Comparison of ENCODE assay signal across 8 mouse cellular contexts in genomic region chr6:142346181-142347110, GRCm38 (mm10). TPM values are rescaled to one million over a fixed set of nuclear protein-coding genes. Genes with fewer than 3 reads are reported as not detected.
DNase-seq lines count a peak whose midpoint lies in the region; ATAC-seq and TF ChIP-seq lines count a peak whose summit lies in the region.

No protein-coding gene starts in this region.

- POLR2A ChIA-PET in Patski (lab: Charles Lee): interaction anchor here (0.6 to 1.1 kb wide), 4 partner anchors 11 to 160 kb away, joined by 3 to 5 read pairs (median 4); no protein-coding TSS in a partner anchor

- H3K4me1 ChIP-seq in hindbrain, embryonic 13.5 days (replicated peaks): peaks cover 10% of the 10 kb centered on the region
- H3K4me1 ChIP-seq in midbrain, embryonic 13.5 days (replicated peaks): peaks cover 13% of the 10 kb centered on the region

- peaks cover 33% of the 10 kb centered on the region for H3K36me3 ChIP-seq in hindbrain, embryonic 13.5 days
- H3K36me3 ChIP-seq in midbrain, embryonic 13.5 days: peaks cover 34% of the 10 kb centered on the region

- H3K4me2 ChIP-seq in hindbrain, embryonic 13.5 days: peak overlapping the region; percentile 56
- H3K4me2 ChIP-seq in midbrain, embryonic 13.5 days (replicated peaks): peak overlapping the region; percentile 60

- WGBS in hindbrain, embryonic 13.5 days: 69% methylated on average over 12 of the region's 12 CpGs
- 65% methylated on average over 12 of the region's 12 CpGs for WGBS in midbrain, embryonic 13.5 days

- DNase-seq in kidney, adult 9 months: peak; percentile 17
- DNase-seq in kidney, postnatal 25 days: no peak
- DNase-seq in Patski (ENCODE audit: low read depth, low spot score): no peak
- DNase-seq in ovary, postnatal 10 days (ENCODE audit: low spot score): no peak
- no peak for DNase-seq in right cerebral cortex, postnatal 4 days
- DNase-seq in testis, postnatal 10 days (ENCODE audit: low spot score): no peak

- H3K27ac ChIP-seq in hindbrain, embryonic 13.5 days: no peak overlapping the region
- H3K27ac ChIP-seq in midbrain, embryonic 13.5 days: no peak overlapping the region

- CTCF ChIA-PET in Patski (lab: Charles Lee): interaction anchor here (0.8 to 3.8 kb wide), 6 partner anchors 13 to 158 kb away, joined by 3 to 16 read pairs (median 4); no protein-coding TSS in a partner anchor

- peak overlapping the region; percentile 73 for H3K4me3 ChIP-seq in hindbrain, embryonic 13.5 days
- peak overlapping the region; percentile 66 for H3K4me3 ChIP-seq in midbrain, embryonic 13.5 days (replicated peaks)

- no peaks in the 10 kb centered on the region for H3K27me3 ChIP-seq in Patski
- H3K27me3 ChIP-seq in hindbrain, embryonic 13.5 days: no peaks in the 10 kb centered on the region
- no peaks in the 10 kb centered on the region for H3K27me3 ChIP-seq in midbrain, embryonic 13.5 days

- in situ Hi-C loops in Patski (cut with MboI; ENCODE audit: low pct_unique_long_range_greater_than_20kb): loop anchor here (10.0 kb wide), 2 partner anchors 302 to 862 kb away; no protein-coding TSS in a partner anchor

- TF ChIP-seq CTCF in Patski (IDR thresholded peaks at IDR 0.05): no peak

- no peaks in the 10 kb centered on the region for H3K9me3 ChIP-seq in hindbrain, embryonic 13.5 days
- H3K9me3 ChIP-seq in midbrain, embryonic 13.5 days: no peaks in the 10 kb centered on the region

- H3K9ac ChIP-seq in hindbrain, embryonic 13.5 days: peak overlapping the region; percentile 78
- peak overlapping the region; percentile 69 for H3K9ac ChIP-seq in midbrain, embryonic 13.5 days (replicated peaks)

- ATAC-seq in Patski: peak; percentile 13
- no peak for ATAC-seq in hindbrain, embryonic 13.5 days (ENCODE audit: low FRiP score)
- ATAC-seq in midbrain, embryonic 13.5 days: no peak

RNA-seq across cellular contexts. Expression of gene Pyroxd1, which starts 1.0 kb away (rescaled TPM):
- polyA plus RNA-seq in Patski (2021): 33.0 TPM
- polyA plus RNA-seq in hindbrain, embryonic 13.5 days (2015; fragmentation: Nextera tagmentation; extraction: Ambion mirVana): 23.9 and 25.8 TPM in 2 replicates
- polyA plus RNA-seq in midbrain, embryonic 13.5 days (2015; fragmentation: Nextera tagmentation; extraction: Ambion mirVana): 24.2 and 28.8 TPM in 2 replicates

RNA-seq across cellular contexts. Expression of gene Slco1a5, which starts 23.7 kb away (rescaled TPM):
- 6.0 TPM for polyA plus RNA-seq in Patski (2021)
- polyA plus RNA-seq in hindbrain, embryonic 13.5 days (2015; fragmentation: Nextera tagmentation; extraction: Ambion mirVana): 0.34 and 0.36 TPM in 2 replicates
- 0.24 and 0.57 TPM in 2 replicates for polyA plus RNA-seq in midbrain, embryonic 13.5 days (2015; fragmentation: Nextera tagmentation; extraction: Ambion mirVana)

RNA-seq across cellular contexts. Expression of gene Recql, which starts 40.4 kb away (rescaled TPM):
- polyA plus RNA-seq in Patski (2021): 16.1 TPM
- polyA plus RNA-seq in hindbrain, embryonic 13.5 days (2015; fragmentation: Nextera tagmentation; extraction: Ambion mirVana): 28.1 and 29.3 TPM in 2 replicates
- polyA plus RNA-seq in midbrain, embryonic 13.5 days (2015; fragmentation: Nextera tagmentation; extraction: Ambion mirVana): 31.2 and 34.1 TPM in 2 replicates

RNA-seq across cellular contexts. Expression of gene Golt1b, which starts 40.6 kb away (rescaled TPM):
- 44.6 TPM for polyA plus RNA-seq in Patski (2021)
- polyA plus RNA-seq in hindbrain, embryonic 13.5 days (2015; fragmentation: Nextera tagmentation; extraction: Ambion mirVana): 83.2 and 88.5 TPM in 2 replicates
- polyA plus RNA-seq in midbrain, embryonic 13.5 days (2015; fragmentation: Nextera tagmentation; extraction: Ambion mirVana): 86.3 and 93.2 TPM in 2 replicates

RNA-seq across cellular contexts. Expression of gene Iapp, which starts 48.2 kb away (rescaled TPM):
- polyA plus RNA-seq in Patski (2021): 0.35 TPM
- 0.48 and 0.81 TPM in 2 replicates for polyA plus RNA-seq in hindbrain, embryonic 13.5 days (2015; fragmentation: Nextera tagmentation; extraction: Ambion mirVana)
- 0.99 and 1.3 TPM in 2 replicates for polyA plus RNA-seq in midbrain, embryonic 13.5 days (2015; fragmentation: Nextera tagmentation; extraction: Ambion mirVana)
